Mouse (Mus musculus): ENCODE results near the gene Tbc1d8.

GRCm38 (mm10) chr1:39430020-39430419, 48.5 kb downstream of the Tbc1d8 start:
- TF ChIP-seq CTCF (IDR thresholded peaks at IDR 0.05; ENCODE audit: extremely low read depth, insufficient read depth, insufficient read length, insufficient replicate concordance) (no peak), POLR2A (IDR thresholded peaks at IDR 0.05; ENCODE audit: low read depth, low read length) (no peak)
